Mouse (Mus musculus): ENCODE results near the gene Gpbp1. TPM values are rescaled to one million over a fixed set of nuclear protein-coding genes. Genes with fewer than 3 reads are reported as not detected.

Gene Gpbp1
- total and polyA plus RNA-seq, 3 experiments = 4.4 to 50.9 (median 49.1) TPM

- intact Hi-C loops (cut with DNase I) = no loop called here
- Histone ChIP-seq H3K27me3 (ENCODE audit: control insufficient read depth, insufficient read depth, low read length) (no peaks in the 10 kb centered on the region), H3K36me3 (ENCODE audit: control insufficient read depth, insufficient read depth, low read length) (peaks cover 7% of the 10 kb centered on the region), H3K79me2 (replicated peaks; ENCODE audit: control insufficient read depth, insufficient read depth, low read length) (no peaks in the 10 kb centered on the region), H3K4me3 (no peak overlapping the region), H3K9ac (ENCODE audit: low read depth, low read length) (no peak overlapping the region), H3K4me1 (ENCODE audit: control insufficient read depth, insufficient read depth, low read length) (no peaks in the 10 kb centered on the region), H3K27ac (no peak overlapping the region)
- no peak for DNase-seq
- TF ChIP-seq CTCF (IDR thresholded peaks at IDR 0.05) (no peak), POLR2A (IDR thresholded peaks at IDR 0.05; ENCODE audit: insufficient read depth, low read depth, low read length) (no peak), EP300 (IDR thresholded peaks at IDR 0.05; ENCODE audit: insufficient read depth, low read depth, low read length) (no peak)
Measured at GRCm38 (mm10) chr13:111444325-111444724, 45.6 kb downstream of the Gpbp1 start.

GRCm38 (mm10) chr13:111431174-111431573 lies 58.7 kb downstream of the Gpbp1 start:
- Histone ChIP-seq H3K27me3 (ENCODE audit: control insufficient read depth, insufficient read depth, low read length) (no peaks in the 10 kb centered on the region), H3K4me1 (ENCODE audit: control insufficient read depth, insufficient read depth, low read length) (no peaks in the 10 kb centered on the region), H3K4me3 (no peak overlapping the region), H3K36me3 (ENCODE audit: control insufficient read depth, insufficient read depth, low read length) (peaks cover 15% of the 10 kb centered on the region), H3K9ac (ENCODE audit: low read depth, low read length) (no peak overlapping the region), H3K27ac (no peak overlapping the region), H3K79me2 (replicated peaks; ENCODE audit: control insufficient read depth, insufficient read depth, low read length) (no peaks in the 10 kb centered on the region)
- TF ChIP-seq POLR2A (IDR thresholded peaks at IDR 0.05; ENCODE audit: insufficient read depth, low read depth, low read length) (no peak), CTCF (IDR thresholded peaks at IDR 0.05) (no peak), EP300 (IDR thresholded peaks at IDR 0.05; ENCODE audit: insufficient read depth, low read depth, low read length) (no peak)
- intact Hi-C loops (cut with DNase I) = no loop called here
- WGBS = 50% methylated on average over 1 of the region's 1 CpGs
- DNase-seq = no peak

GRCm38 (mm10) chr13:111421330-111421729 lies 68.6 kb downstream of the Gpbp1 start:
- TF ChIP-seq EP300 (IDR thresholded peaks at IDR 0.05; ENCODE audit: insufficient read depth, low read depth, low read length) (no peak), CTCF (IDR thresholded peaks at IDR 0.05) (peak; percentile 28)
- no peak overlapping the region for H3K9ac ChIP-seq (ENCODE audit: low read depth, low read length)
- intact Hi-C loops (cut with DNase I) = no loop called here
- no peak for DNase-seq
- no peaks in the 10 kb centered on the region for H3K27me3 ChIP-seq (ENCODE audit: control insufficient read depth, insufficient read depth, low read length)
- H3K4me1 ChIP-seq (ENCODE audit: control insufficient read depth, insufficient read depth, low read length) = no peaks in the 10 kb centered on the region
- no peak overlapping the region for H3K4me3 ChIP-seq
- no peak overlapping the region for H3K27ac ChIP-seq
- no peaks in the 10 kb centered on the region for H3K79me2 ChIP-seq (replicated peaks; ENCODE audit: control insufficient read depth, insufficient read depth, low read length)
- peaks cover 3% of the 10 kb centered on the region for H3K36me3 ChIP-seq (ENCODE audit: control insufficient read depth, insufficient read depth, low read length)

GRCm38 (mm10) chr13:111418087-111418486 lies 71.8 kb downstream of the Gpbp1 start:
- H3K4me1 ChIP-seq (ENCODE audit: control insufficient read depth, insufficient read depth, low read length) = no peaks in the 10 kb centered on the region
- WGBS = 53% methylated on average over 2 of the region's 2 CpGs
- no peak overlapping the region for H3K9ac ChIP-seq (ENCODE audit: low read depth, low read length)
- no peak overlapping the region for H3K27ac ChIP-seq
- DNase-seq = no peak
- H3K27me3 ChIP-seq (ENCODE audit: control insufficient read depth, insufficient read depth, low read length) = no peaks in the 10 kb centered on the region
- H3K79me2 ChIP-seq (replicated peaks; ENCODE audit: control insufficient read depth, insufficient read depth, low read length) = no peaks in the 10 kb centered on the region
- TF ChIP-seq EP300 (IDR thresholded peaks at IDR 0.05; ENCODE audit: insufficient read depth, low read depth, low read length) = no peak
- TF ChIP-seq CTCF (IDR thresholded peaks at IDR 0.05) = no peak
- no peak for TF ChIP-seq POLR2A (IDR thresholded peaks at IDR 0.05; ENCODE audit: insufficient read depth, low read depth, low read length)
- no peak overlapping the region for H3K4me3 ChIP-seq
- no peaks in the 10 kb centered on the region for H3K36me3 ChIP-seq (ENCODE audit: control insufficient read depth, insufficient read depth, low read length)
- intact Hi-C loops (cut with DNase I) = no loop called here

- intact Hi-C loops (cut with DNase I) = loop anchor here (5.0 kb wide), 2 partner anchors 446 to 1351 kb away; no protein-coding TSS in a partner anchor
- peak; percentile 14 to 49 for DNase-seq
- 20% methylated on average over 4 of the region's 4 CpGs for WGBS
- Histone ChIP-seq H3K9ac (ENCODE audit: low read depth, low read length) (no peak overlapping the region), H3K4me1 (ENCODE audit: control insufficient read depth, insufficient read depth, low read length) (peaks cover 1% of the 10 kb centered on the region; the same call in 1 of the 2 replicates), H3K27ac (no peak overlapping the region), H3K36me3 (ENCODE audit: control insufficient read depth, insufficient read depth, low read length) (no peaks in the 10 kb centered on the region), H3K79me2 (replicated peaks; ENCODE audit: control insufficient read depth, insufficient read depth, low read length) (no peaks in the 10 kb centered on the region), H3K27me3 (ENCODE audit: control insufficient read depth, insufficient read depth, low read length) (no peaks in the 10 kb centered on the region), H3K4me3 (no peak overlapping the region)
- peak; percentile 89 for TF ChIP-seq CTCF (IDR thresholded peaks at IDR 0.05)
- TF ChIP-seq EP300 (IDR thresholded peaks at IDR 0.05; ENCODE audit: insufficient read depth, low read depth, low read length) = no peak
Measured at GRCm38 (mm10) chr13:111413156-111413555, 76.8 kb downstream of the Gpbp1 start.

GRCm38 (mm10) chr13:111410831-111411230 lies 79.1 kb downstream of the Gpbp1 start:
- Histone ChIP-seq H3K9ac (ENCODE audit: low read depth, low read length) (no peak overlapping the region), H3K79me2 (replicated peaks; ENCODE audit: control insufficient read depth, insufficient read depth, low read length) (no peaks in the 10 kb centered on the region), H3K27ac (no peak overlapping the region), H3K27me3 (ENCODE audit: control insufficient read depth, insufficient read depth, low read length) (no peaks in the 10 kb centered on the region), H3K4me3 (no peak overlapping the region), H3K36me3 (ENCODE audit: control insufficient read depth, insufficient read depth, low read length) (no peaks in the 10 kb centered on the region), H3K4me1 (ENCODE audit: control insufficient read depth, insufficient read depth, low read length) (peaks cover 1% of the 10 kb centered on the region; the same call in 1 of the 2 replicates)
- DNase-seq = no peak
- 2% methylated on average over 7 of the region's 7 CpGs for WGBS
- intact Hi-C loops (cut with DNase I) = loop anchor here (2.0 to 5.0 kb wide), 4 partner anchors 172 to 1349 kb away; no protein-coding TSS in a partner anchor
- TF ChIP-seq EP300 (IDR thresholded peaks at IDR 0.05; ENCODE audit: insufficient read depth, low read depth, low read length) = no peak
- peak; percentile 78 for TF ChIP-seq CTCF (IDR thresholded peaks at IDR 0.05)
- no peak for TF ChIP-seq POLR2A (IDR thresholded peaks at IDR 0.05; ENCODE audit: insufficient read depth, low read depth, low read length)

Measured in heart, adult 2 months (tissue).